Mouse (Mus musculus): ENCODE measurements at regions not wholly inside any gene's neighbourhood (a gene's known extent, or its start where the extent isn't known, plus 50 kb on each side); places are given as distances from the start of the nearest gene placed in this dataset.

DNA sequence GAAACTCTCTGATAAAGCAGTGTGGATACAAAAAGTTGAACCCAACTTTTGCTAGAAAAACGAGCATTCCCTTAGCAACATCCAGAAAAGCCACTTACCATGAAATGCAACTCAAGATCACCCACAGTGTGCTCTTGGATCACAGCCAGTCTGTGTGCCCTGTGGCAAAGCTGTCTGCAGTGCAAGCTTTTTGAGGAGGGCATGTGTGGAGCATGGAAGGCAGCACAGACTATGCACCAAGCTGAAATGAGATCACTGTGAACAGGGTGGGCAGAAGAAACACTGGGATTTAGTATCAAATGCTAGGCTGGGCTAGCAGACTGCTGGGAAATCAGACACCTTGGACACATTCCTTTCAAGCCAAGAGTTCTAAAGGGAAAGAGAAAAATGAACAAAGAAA, 162.4 kb downstream of the Sim1 start:
- Histone ChIP-seq H3K27me3 (no peaks in the 10 kb centered on the region), H3K4me1 (replicated peaks) (no peaks in the 10 kb centered on the region), H3K36me3 (no peaks in the 10 kb centered on the region), H3K27ac (no peak overlapping the region), H3K4me3 (no peak overlapping the region), H3K9ac (no peak overlapping the region), H3K4me2 (no peak overlapping the region), H3K9me3 (no peaks in the 10 kb centered on the region)
- 48% methylated on average over 1 of the region's 1 CpGs for WGBS
- no peak for ATAC-seq (ENCODE audit: low FRiP score)

DNA sequence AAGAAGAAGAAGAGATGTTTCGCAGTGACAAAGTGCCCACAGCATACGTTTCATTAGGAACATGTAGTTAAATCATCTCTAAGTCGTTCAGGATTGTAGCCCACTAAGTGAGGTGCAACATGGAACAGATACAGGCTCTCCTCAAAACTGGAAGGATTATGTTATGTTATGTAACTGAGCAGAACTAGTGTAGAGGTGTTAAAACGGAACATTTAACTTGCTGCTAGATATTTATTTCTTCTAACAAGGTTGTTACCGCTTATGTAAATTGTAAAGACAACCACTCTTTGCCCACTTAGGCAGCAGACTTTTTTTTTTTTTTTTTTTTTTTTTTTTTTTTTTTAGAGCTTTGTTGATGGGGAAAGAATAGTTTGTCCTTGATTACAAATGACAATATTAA, 163.8 kb downstream of the Sim1 start:
- no peak for ATAC-seq (ENCODE audit: low FRiP score)
- 87% methylated on average over 5 of the region's 5 CpGs for WGBS

DNA sequence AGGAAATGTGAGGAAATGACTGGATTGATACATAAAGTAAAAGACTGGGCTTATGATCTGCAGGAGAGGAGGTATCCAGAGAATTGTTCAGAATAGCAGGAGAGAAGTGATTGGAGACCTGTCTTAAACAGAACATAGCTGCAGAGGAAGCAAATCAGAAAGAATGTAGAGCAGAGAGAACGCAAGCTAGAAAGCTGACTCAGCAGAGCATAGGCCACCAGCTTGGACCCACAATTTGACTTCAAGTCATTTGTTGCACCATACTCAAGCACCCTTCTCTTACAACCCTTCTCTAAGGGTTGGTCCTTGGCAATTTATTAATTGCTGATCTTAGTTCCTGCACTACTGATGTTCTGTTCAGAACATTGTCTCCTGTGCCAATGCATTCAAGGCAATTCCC, 207.0 kb downstream of the Sim1 start:
- no peaks in the 10 kb centered on the region for H3K4me1 ChIP-seq (replicated peaks)
- no peak overlapping the region for H3K4me3 ChIP-seq
- WGBS = 100% methylated on average over 1 of the region's 1 CpGs
- no peak overlapping the region for H3K27ac ChIP-seq
- no peaks in the 10 kb centered on the region for H3K9me3 ChIP-seq
- H3K27me3 ChIP-seq = no peaks in the 10 kb centered on the region
- H3K9ac ChIP-seq = no peak overlapping the region
- no peak for ATAC-seq (ENCODE audit: low FRiP score)
- no peaks in the 10 kb centered on the region for H3K36me3 ChIP-seq
- no peak overlapping the region for H3K4me2 ChIP-seq

More for the DNA sequence above, 163.8 kb downstream of the Sim1 start:
- Histone ChIP-seq H3K9ac (no peak overlapping the region), H3K4me2 (no peak overlapping the region), H3K27me3 (no peaks in the 10 kb centered on the region), H3K36me3 (no peaks in the 10 kb centered on the region), H3K9me3 (no peaks in the 10 kb centered on the region), H3K4me1 (replicated peaks) (no peaks in the 10 kb centered on the region), H3K27ac (no peak overlapping the region), H3K4me3 (no peak overlapping the region)

DNA sequence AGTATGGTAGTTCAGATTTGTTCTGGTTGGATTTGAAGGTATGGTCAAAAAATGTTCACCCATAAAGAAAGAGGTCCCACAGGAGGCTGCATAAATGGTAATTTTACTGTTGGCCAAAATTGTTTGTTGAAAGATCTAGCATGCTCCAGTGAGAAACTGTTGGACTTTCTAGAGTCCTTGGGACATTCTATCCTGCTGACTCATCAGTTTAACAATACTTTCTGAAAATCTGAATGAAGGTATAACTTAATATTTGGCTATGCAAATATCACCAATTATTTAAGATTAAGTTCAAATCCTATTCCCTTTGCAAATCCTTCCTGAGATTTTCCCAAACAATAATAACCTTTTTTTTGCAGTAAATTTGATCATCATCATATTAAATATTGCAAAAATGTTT, 257.3 kb downstream of the Sim1 start:
- no peaks in the 10 kb centered on the region for H3K9me3 ChIP-seq
- peaks cover 11% of the 10 kb centered on the region for H3K4me1 ChIP-seq (replicated peaks)
- H3K27me3 ChIP-seq = peaks cover 15% of the 10 kb centered on the region
- H3K27ac ChIP-seq = no peak overlapping the region
- H3K4me3 ChIP-seq = no peak overlapping the region
- ATAC-seq (ENCODE audit: low FRiP score) = no peak
- no peak overlapping the region for H3K9ac ChIP-seq
- no peak overlapping the region for H3K4me2 ChIP-seq
- no peaks in the 10 kb centered on the region for H3K36me3 ChIP-seq

DNA sequence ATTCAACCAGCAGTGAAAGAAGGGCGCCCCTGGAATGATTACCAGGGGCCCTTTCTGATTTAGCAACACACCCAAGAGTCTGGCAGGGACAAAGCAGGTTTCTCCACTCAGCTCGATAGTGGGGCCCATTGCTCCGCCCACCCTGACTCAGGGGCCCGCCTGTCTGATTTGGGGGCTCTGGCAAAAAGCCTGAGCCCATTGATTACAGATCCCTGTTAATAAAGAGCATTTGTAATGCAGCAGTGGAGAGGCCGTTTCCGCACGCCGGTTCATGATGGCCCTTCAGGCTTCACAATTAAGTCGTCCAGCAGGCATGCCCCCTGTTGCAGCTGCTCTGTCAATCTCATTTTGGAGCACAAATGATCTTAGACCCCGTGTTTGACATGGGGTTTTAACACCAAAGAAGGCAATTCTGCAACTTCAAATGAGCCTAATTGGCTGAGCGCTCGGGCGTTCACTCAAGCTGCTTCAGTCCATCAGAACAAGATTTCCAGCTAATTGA, 259.0 kb downstream of the Sim1 start:
- Histone ChIP-seq H3K4me1 (replicated peaks) (peaks cover 11% of the 10 kb centered on the region), H3K4me3 (peak overlapping the region; percentile 36), H3K9ac (peak overlapping the region; percentile 55), H3K36me3 (no peaks in the 10 kb centered on the region), H3K27me3 (peaks cover 16% of the 10 kb centered on the region), H3K4me2 (peak overlapping the region; percentile 56), H3K9me3 (no peaks in the 10 kb centered on the region), H3K27ac (no peak overlapping the region)
- 6% methylated on average over 13 of the region's 13 CpGs for WGBS
- peak; percentile 96 for ATAC-seq (ENCODE audit: low FRiP score)

DNA sequence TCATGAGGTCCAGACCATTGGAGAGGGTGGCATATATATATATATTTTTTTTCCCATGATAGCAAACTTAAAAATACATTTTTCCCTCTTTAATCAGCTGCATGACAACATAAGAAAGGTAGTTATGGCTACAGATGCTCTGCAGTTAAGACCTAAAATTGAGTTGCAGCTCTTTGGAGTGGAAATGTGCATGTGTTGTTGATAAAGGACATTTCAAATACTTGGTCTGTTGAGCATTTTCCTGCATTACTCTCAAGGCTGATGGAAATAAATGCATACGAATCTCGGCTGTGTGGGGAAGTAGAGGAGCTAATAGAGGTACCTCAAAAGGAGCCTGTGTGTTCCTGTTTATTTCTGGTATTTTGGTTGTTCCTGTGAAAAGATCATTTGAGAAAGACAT, 259.5 kb downstream of the Sim1 start:
- no peaks in the 10 kb centered on the region for H3K36me3 ChIP-seq
- H3K27me3 ChIP-seq = peaks cover 16% of the 10 kb centered on the region
- peak overlapping the region; percentile 56 for H3K4me2 ChIP-seq
- peaks cover 11% of the 10 kb centered on the region for H3K4me1 ChIP-seq (replicated peaks)
- ATAC-seq (ENCODE audit: low FRiP score) = no peak; the same call in 1 of the 2 replicates
- WGBS = 39% methylated on average over 2 of the region's 2 CpGs
- peak overlapping the region; percentile 36; the same call in 1 of the 2 replicates for H3K4me3 ChIP-seq
- no peak overlapping the region for H3K27ac ChIP-seq
- H3K9me3 ChIP-seq = no peaks in the 10 kb centered on the region
- no peak overlapping the region for H3K9ac ChIP-seq

DNA sequence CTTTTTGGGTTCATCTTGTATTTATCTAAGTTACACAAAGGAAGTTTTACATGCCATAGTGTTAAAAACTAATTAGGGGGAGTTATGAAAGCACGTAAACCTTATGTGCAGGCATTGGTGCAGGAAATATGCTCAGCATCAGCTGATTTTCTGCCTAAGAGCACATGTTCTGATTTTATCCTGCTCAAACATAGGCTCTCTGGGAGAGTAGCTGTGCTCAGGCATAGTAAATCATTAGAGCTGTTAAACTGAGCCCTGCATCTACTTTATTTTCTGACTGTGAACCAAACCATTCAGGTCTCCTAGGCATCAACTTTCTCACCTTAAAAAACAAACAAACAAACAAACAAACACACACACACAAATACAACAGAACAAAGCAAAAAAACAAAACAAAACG, 260.2 kb downstream of the Sim1 start:
- H3K27me3 ChIP-seq = peaks cover 16% of the 10 kb centered on the region
- no peak overlapping the region for H3K4me3 ChIP-seq
- no peak for ATAC-seq (ENCODE audit: low FRiP score)
- no peak overlapping the region for H3K27ac ChIP-seq
- H3K4me2 ChIP-seq = no peak overlapping the region
- 82% methylated on average over 2 of the region's 2 CpGs for WGBS
- no peak overlapping the region for H3K9ac ChIP-seq
- no peaks in the 10 kb centered on the region for H3K9me3 ChIP-seq
- H3K4me1 ChIP-seq (replicated peaks) = peaks cover 11% of the 10 kb centered on the region
- H3K36me3 ChIP-seq = no peaks in the 10 kb centered on the region

DNA sequence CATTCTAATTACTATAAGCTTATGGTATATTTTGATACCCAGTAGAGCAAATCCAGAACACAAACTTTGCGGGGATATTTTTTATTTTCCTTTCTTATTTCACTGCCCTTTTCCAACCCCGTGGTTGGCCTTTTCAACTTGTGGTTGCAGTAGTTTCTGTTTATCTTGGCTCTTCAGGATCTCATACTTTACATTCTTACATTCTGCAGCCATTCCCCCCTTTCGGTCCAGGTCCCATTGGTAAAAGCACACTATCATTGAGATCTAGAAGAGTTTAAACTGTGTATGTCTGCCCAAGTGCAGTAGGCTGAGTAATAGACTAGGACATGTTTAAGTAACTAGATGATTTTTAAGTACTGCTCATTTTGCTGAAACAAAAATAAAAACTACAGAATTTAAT, 279.1 kb downstream of the Sim1 start:
- Histone ChIP-seq H3K36me3 (no peaks in the 10 kb centered on the region), H3K9ac (no peak overlapping the region), H3K27me3 (no peaks in the 10 kb centered on the region), H3K27ac (no peak overlapping the region), H3K4me3 (no peak overlapping the region), H3K4me1 (replicated peaks) (no peaks in the 10 kb centered on the region), H3K4me2 (no peak overlapping the region), H3K9me3 (no peaks in the 10 kb centered on the region)
- WGBS = 83% methylated on average over 3 of the region's 3 CpGs
- no peak for ATAC-seq (ENCODE audit: low FRiP score)

DNA sequence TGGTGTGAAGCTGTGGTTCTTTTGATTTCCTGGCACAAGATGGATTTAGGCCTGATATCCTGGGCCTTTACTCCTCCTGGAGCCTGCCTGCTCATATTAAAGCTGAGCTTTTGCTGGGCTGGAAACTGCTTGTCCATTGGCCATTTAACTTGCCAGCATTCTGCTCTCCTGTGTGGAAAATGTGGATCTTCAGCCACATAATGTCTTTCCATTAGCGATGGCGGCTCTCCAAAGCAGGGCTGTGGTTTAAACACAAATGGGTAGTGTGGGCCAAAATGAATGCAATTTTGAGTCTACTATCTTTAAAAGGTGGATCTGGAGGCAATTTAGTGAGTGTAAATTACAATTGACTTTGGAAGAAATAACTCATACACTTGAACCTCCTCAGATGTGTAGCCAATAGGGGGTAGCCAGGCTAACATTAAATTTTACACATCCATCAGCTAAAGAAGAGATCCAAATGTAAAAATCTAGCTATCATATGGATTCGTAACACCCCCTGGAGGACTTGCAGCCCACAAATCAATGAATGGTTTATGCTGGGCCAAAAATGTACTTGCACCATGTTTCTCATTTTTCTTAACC, 281.5 kb downstream of the Sim1 start:
- 91% methylated on average over 3 of the region's 3 CpGs for WGBS

DNA sequence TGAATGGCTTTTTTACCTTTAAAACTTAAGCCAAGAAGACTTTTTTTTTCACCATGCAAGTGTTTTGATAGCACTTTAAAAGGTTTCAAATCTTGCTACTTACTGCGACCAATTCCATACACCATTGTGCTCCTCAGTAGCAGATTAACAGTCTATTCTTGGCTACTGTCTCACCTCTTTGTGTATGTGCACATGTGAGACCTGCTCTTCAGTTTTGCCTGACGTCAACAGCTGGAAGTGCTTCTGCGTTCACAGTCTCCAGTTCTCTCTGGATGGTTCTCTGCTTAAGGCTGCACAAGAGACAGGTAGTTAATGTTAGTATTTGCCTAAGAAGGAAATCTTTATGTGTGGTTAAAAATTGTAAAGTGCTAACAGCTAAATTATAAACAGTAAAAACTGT, 282.1 kb downstream of the Sim1 start:
- Histone ChIP-seq H3K4me1 (replicated peaks) (no peaks in the 10 kb centered on the region), H3K36me3 (no peaks in the 10 kb centered on the region), H3K9me3 (no peaks in the 10 kb centered on the region), H3K27me3 (no peaks in the 10 kb centered on the region), H3K27ac (no peak overlapping the region), H3K4me2 (no peak overlapping the region), H3K4me3 (no peak overlapping the region), H3K9ac (no peak overlapping the region)
- WGBS = 83% methylated on average over 3 of the region's 3 CpGs
- no peak for ATAC-seq (ENCODE audit: low FRiP score)

More for the DNA sequence above, 281.5 kb downstream of the Sim1 start:
- no peak overlapping the region for H3K4me3 ChIP-seq
- H3K27me3 ChIP-seq = no peaks in the 10 kb centered on the region
- no peaks in the 10 kb centered on the region for H3K9me3 ChIP-seq
- H3K4me2 ChIP-seq = no peak overlapping the region
- ATAC-seq (ENCODE audit: low FRiP score) = no peak
- H3K36me3 ChIP-seq = no peaks in the 10 kb centered on the region
- no peaks in the 10 kb centered on the region for H3K4me1 ChIP-seq (replicated peaks)
- no peak overlapping the region for H3K9ac ChIP-seq
- H3K27ac ChIP-seq = no peak overlapping the region

DNA sequence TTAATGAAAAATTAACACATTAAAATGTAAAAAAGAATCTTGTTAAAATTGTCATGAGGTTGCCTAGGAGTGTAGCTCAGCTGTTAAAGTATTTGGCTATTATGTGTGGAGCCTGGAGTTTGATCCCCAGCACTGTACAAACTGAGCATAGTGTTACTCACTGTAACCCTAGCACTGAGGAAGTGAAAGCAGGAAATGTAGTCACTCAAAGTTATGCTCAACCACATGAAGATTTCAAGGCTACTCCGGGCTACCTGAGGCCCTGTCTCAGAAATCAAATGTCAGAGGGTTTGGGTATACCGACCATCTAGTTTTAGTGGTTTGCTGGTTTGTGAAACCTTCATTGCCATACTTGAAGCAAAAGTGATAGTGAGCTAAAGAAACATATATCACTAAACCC, 287.2 kb downstream of the Sim1 start:
- no peak overlapping the region for H3K4me3 ChIP-seq
- ATAC-seq (ENCODE audit: low FRiP score) = no peak
- H3K4me2 ChIP-seq = no peak overlapping the region
- H3K9me3 ChIP-seq = no peaks in the 10 kb centered on the region
- H3K36me3 ChIP-seq = no peaks in the 10 kb centered on the region
- no peaks in the 10 kb centered on the region for H3K4me1 ChIP-seq (replicated peaks)
- no peaks in the 10 kb centered on the region for H3K27me3 ChIP-seq
- H3K9ac ChIP-seq = no peak overlapping the region
- 93% methylated on average over 2 of the region's 2 CpGs for WGBS
- no peak overlapping the region for H3K27ac ChIP-seq

DNA sequence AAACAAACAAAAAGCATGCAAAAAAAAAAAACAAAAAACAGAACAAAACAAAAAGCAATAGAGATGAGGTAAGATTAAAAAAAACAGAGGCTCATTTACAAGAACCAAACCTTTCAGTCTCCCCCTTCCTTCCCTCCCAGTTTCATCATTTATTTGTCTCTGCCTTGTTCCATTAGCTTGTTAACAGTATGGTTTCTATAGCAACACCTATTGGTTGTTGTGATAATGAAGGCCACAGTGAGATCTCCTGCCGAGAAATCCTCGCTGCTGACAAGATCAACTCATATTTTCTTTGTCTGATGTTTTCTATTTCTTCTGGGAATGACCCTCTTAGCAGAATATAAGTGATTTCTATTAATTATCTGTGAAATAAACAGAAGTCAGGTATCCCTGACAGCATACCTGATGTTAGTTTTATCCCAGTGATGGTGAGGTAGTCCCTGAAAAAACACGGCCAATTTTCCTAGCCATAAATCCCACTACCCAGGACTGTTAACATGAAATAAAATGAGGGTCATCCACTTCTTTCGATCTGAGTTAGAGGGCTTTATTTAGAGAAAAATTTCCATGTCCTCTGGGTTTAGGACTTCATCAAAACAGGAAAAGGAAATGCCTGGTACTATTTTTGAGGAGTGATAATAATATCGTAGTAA, 288.9 kb upstream of the Gm49339 start:
- H3K36me3 ChIP-seq = no peaks in the 10 kb centered on the region

DNA sequence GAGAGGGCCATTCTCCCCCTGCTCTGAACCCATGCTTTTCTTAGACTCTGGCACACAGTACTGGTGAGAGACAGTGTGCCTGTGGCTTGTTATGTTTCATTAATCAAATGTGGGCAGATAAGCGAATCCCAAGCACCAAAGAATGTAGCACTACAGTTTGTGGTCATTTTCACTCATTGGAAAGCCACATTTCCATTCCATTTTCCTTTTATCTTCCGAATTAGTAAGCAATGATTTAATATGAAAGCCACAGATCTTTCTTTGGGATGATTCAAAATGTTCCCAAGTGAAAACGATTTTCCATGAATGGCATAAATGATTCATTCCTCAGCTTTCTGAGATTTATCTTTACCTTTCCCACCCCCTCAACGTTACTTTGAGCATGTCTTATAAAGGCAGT, 260.9 kb upstream of the Gm49339 start:
- ATAC-seq (ENCODE audit: low FRiP score) = no peak
- WGBS = 77% methylated on average over 4 of the region's 4 CpGs

More for the DNA sequence above, 288.9 kb upstream of the Gm49339 start:
- 40% methylated on average over 5 of the region's 5 CpGs for WGBS
- no peak overlapping the region for H3K9ac ChIP-seq
- H3K27ac ChIP-seq = 0 out of 2 replicates have a peak overlapping the region, but pooled peaks have one; percentile 30
- no peak overlapping the region for H3K4me2 ChIP-seq
- H3K4me1 ChIP-seq (replicated peaks) = no peaks in the 10 kb centered on the region
- H3K27me3 ChIP-seq = no peaks in the 10 kb centered on the region
- ATAC-seq (ENCODE audit: low FRiP score) = peak; percentile 71; the same call in 1 of the 2 replicates
- no peak overlapping the region for H3K4me3 ChIP-seq
- no peaks in the 10 kb centered on the region for H3K9me3 ChIP-seq

More for the DNA sequence above, 260.9 kb upstream of the Gm49339 start:
- Histone ChIP-seq H3K4me3 (no peak overlapping the region), H3K27me3 (no peaks in the 10 kb centered on the region), H3K36me3 (no peaks in the 10 kb centered on the region), H3K4me1 (replicated peaks) (no peaks in the 10 kb centered on the region), H3K4me2 (no peak overlapping the region), H3K9me3 (no peaks in the 10 kb centered on the region), H3K9ac (no peak overlapping the region), H3K27ac (no peak overlapping the region)
